Mouse (Mus musculus) midbrain, embryonic 14.5 days (tissue): Measurements from ENCODE around the gene A430078G23Rik. TPM values are rescaled to one million over a fixed set of nuclear protein-coding genes. Genes with fewer than 3 reads are reported as not detected.
"Not testable (repeated sequence)": the region's sequence is repeated elsewhere in the genome, so short reads cannot be mapped to it uniquely, and the experiment has no call there.

ENCODE experiments used
- ATAC-seq: fragments of 200-750 bp; cut with Nextera tagmentation; 2 replicates; pipeline ENCODE4 v1.8.0; 2017; ENCODE audit warnings: moderate number of reproducible peaks, moderate library complexity; ENCODE audit not compliant: low FRiP score, low TSS enrichment
- DNase-seq: peaks from one replicate; pipeline ENCODE4 v3.0.0-alpha.2; 2015
- H3K27ac ChIP-seq: fragments of 300-500 bp; sonication (generic); replicated peaks from 2 replicates; pipeline ENCODE4 v1.5.1; 2014; ENCODE audit warnings: mild to moderate bottlenecking, low read depth, low read length, moderate library complexity
- H3K27me3 ChIP-seq: fragments of 300-500 bp; sonication (generic); 2 replicates; pipeline ENCODE4 v1.6.1; 2014; ENCODE audit warnings: low read length, control low read depth, mixed read lengths; ENCODE audit not compliant: control insufficient read depth, insufficient read depth
- H3K36me3 ChIP-seq: fragments of 300-500 bp; sonication (generic); 2 replicates; pipeline ENCODE4 v1.6.1; 2014; ENCODE audit warnings: low read length, control low read depth; ENCODE audit not compliant: control insufficient read depth, insufficient read depth
- H3K4me1 ChIP-seq: fragments of 300-500 bp; sonication (generic); 2 replicates; pipeline ENCODE4 v1.6.1; 2014; ENCODE audit warnings: mild to moderate bottlenecking, antibody characterized with exemption, low read length, control low read depth; ENCODE audit not compliant: control insufficient read depth, insufficient read depth
- H3K4me2 ChIP-seq: fragments of 300-500 bp; sonication (generic); 2 replicates; pipeline ENCODE4 v1.6.1; 2014; ENCODE audit warnings: mild to moderate bottlenecking, low read length, moderate library complexity
- H3K4me3 ChIP-seq: fragments of 300-500 bp; sonication (generic); replicated peaks from 2 replicates; pipeline ENCODE4 v1.5.1; 2014; ENCODE audit warnings: low read depth, low read length
- H3K9ac ChIP-seq: fragments of 300-500 bp; sonication (generic); replicated peaks from 2 replicates; pipeline ENCODE4 v1.6.1; 2014; ENCODE audit warnings: mild to moderate bottlenecking, low read length, moderate library complexity
- H3K9me3 ChIP-seq: fragments of 300-500 bp; sonication (generic); 2 replicates; pipeline ENCODE4 v1.6.1; 2016; ENCODE audit warnings: low read length, control low read depth, mixed read lengths; ENCODE audit not compliant: control insufficient read depth
- WGBS: fragments of 180-500 bp; shearing (Covaris S2); extraction: QIAGEN DNeasy Blood & Tissue Kit; methylation state at CpG from one replicate; pipeline ENCODE4 v1.1.7; 2014; 5-methylcytosine and 5-hydroxymethylcytosine counted together
- polyA plus RNA-seq: library from polyadenylated mRNA; unstranded; fragments of >200 nt; fragmentation: Nextera tagmentation; extraction: Ambion mirVana; gene quantifications from 2 replicates; pipeline ENCODE4 v1.2.1, GENCODE M21; 2014

Gene A430078G23Rik
- polyA plus RNA-seq = not detected in 2 replicates

GRCm38 (mm10) chr8:3353189-3353810 is at the start of gene A430078G23Rik:
Gene A430078G23Rik, plus strand, starts transcription at chr8:3353415.
- WGBS = 83% methylated on average over 13 of the region's 13 CpGs

GRCm38 (mm10) chr8:3308205-3308800 is 44.9 kb upstream of the A430078G23Rik start:
- H3K4me1 ChIP-seq, ATAC-seq, H3K9ac ChIP-seq, DNase-seq, H3K27ac ChIP-seq, H3K9me3 ChIP-seq, H3K36me3 ChIP-seq, H3K4me2 ChIP-seq, H3K4me3 ChIP-seq, H3K27me3 ChIP-seq: not testable (repeated sequence)
- WGBS = 91% methylated on average over 13 of the region's 13 CpGs

More at GRCm38 (mm10) chr8:3353189-3353810, at the start of gene A430078G23Rik:
- no peak for DNase-seq
- Histone ChIP-seq H3K4me1 (no peaks in the 10 kb centered on the region), H3K9me3 (no peaks in the 10 kb centered on the region), H3K4me2 (no peak within 1 kb of the TSS), H3K36me3 (no peaks in the 10 kb centered on the region), H3K27ac (no peak within 1 kb of the TSS), H3K9ac (no peak within 1 kb of the TSS), H3K27me3 (no peaks in the 10 kb centered on the region), H3K4me3 (no peak within 1 kb of the TSS)
- no peak for ATAC-seq

GRCm38 (mm10) chr8:3309636-3310035 is 43.6 kb upstream of the A430078G23Rik start:
- WGBS = 90% methylated on average over 11 of the region's 11 CpGs
- no peaks in the 10 kb centered on the region for H3K4me1 ChIP-seq
- H3K27me3 ChIP-seq = no peaks in the 10 kb centered on the region
- no peak overlapping the region for H3K4me2 ChIP-seq
- H3K27ac ChIP-seq = no peak overlapping the region
- ATAC-seq = no peak
- H3K36me3 ChIP-seq = no peaks in the 10 kb centered on the region
- no peak for DNase-seq
- H3K9ac ChIP-seq = no peak overlapping the region
- H3K4me3 ChIP-seq = no peak overlapping the region
- no peaks in the 10 kb centered on the region; the same call in 1 of the 2 replicates for H3K9me3 ChIP-seq

GRCm38 (mm10) chr8:3311482-3311881 is 41.7 kb upstream of the A430078G23Rik start:
- Histone ChIP-seq H3K27ac (no peak overlapping the region), H3K9me3 (no peaks in the 10 kb centered on the region; the same call in 1 of the 2 replicates), H3K4me3 (no peak overlapping the region), H3K4me1 (no peaks in the 10 kb centered on the region), H3K36me3 (no peaks in the 10 kb centered on the region), H3K4me2 (no peak overlapping the region), H3K9ac (no peak overlapping the region), H3K27me3 (no peaks in the 10 kb centered on the region)
- DNase-seq = no peak
- 76% methylated on average over 4 of the region's 4 CpGs for WGBS
- no peak for ATAC-seq

GRCm38 (mm10) chr8:3313417-3313816 is 39.8 kb upstream of the A430078G23Rik start:
- not testable (repeated sequence) for H3K27ac ChIP-seq, H3K36me3 ChIP-seq, H3K4me2 ChIP-seq, H3K4me1 ChIP-seq, H3K4me3 ChIP-seq, H3K27me3 ChIP-seq, H3K9me3 ChIP-seq, DNase-seq, H3K9ac ChIP-seq, ATAC-seq
- 100% methylated on average over 1 of the region's 1 CpGs for WGBS

- 80% methylated on average over 3 of the region's 3 CpGs for WGBS
- ATAC-seq = no peak
- no peak for DNase-seq
Observed at GRCm38 (mm10) chr8:3313843-3314242, 39.4 kb upstream of the A430078G23Rik start.

GRCm38 (mm10) chr8:3314345-3314744 is 38.9 kb upstream of the A430078G23Rik start:
- no peak for ATAC-seq
- H3K9me3 ChIP-seq = no peaks in the 10 kb centered on the region
- no peaks in the 10 kb centered on the region for H3K27me3 ChIP-seq
- H3K9ac ChIP-seq = no peak overlapping the region
- DNase-seq = no peak
- H3K4me1 ChIP-seq = no peaks in the 10 kb centered on the region
- H3K4me3 ChIP-seq = no peak overlapping the region
- WGBS = 78% methylated on average over 2 of the region's 2 CpGs
- H3K36me3 ChIP-seq = no peaks in the 10 kb centered on the region
- no peak overlapping the region for H3K27ac ChIP-seq
- H3K4me2 ChIP-seq = no peak overlapping the region

More at GRCm38 (mm10) chr8:3313843-3314242, 39.4 kb upstream of the A430078G23Rik start:
- H3K27ac ChIP-seq = no peak overlapping the region
- no peak overlapping the region for H3K9ac ChIP-seq
- no peak overlapping the region for H3K4me2 ChIP-seq
- H3K36me3 ChIP-seq = no peaks in the 10 kb centered on the region
- no peaks in the 10 kb centered on the region for H3K9me3 ChIP-seq
- no peaks in the 10 kb centered on the region for H3K27me3 ChIP-seq
- H3K4me3 ChIP-seq = no peak overlapping the region
- no peaks in the 10 kb centered on the region for H3K4me1 ChIP-seq

GRCm38 (mm10) chr8:3316585-3316984 is 36.6 kb upstream of the A430078G23Rik start:
- Histone ChIP-seq H3K36me3 (no peaks in the 10 kb centered on the region), H3K27me3 (no peaks in the 10 kb centered on the region), H3K27ac (no peak overlapping the region), H3K4me1 (no peaks in the 10 kb centered on the region), H3K9ac (no peak overlapping the region), H3K4me2 (no peak overlapping the region), H3K9me3 (no peaks in the 10 kb centered on the region), H3K4me3 (no peak overlapping the region)
- 86% methylated on average over 5 of the region's 5 CpGs for WGBS
- no peak for DNase-seq
- no peak for ATAC-seq

- H3K9ac ChIP-seq, H3K4me3 ChIP-seq, H3K27ac ChIP-seq, DNase-seq, H3K4me1 ChIP-seq, H3K27me3 ChIP-seq, ATAC-seq, H3K4me2 ChIP-seq, H3K9me3 ChIP-seq, H3K36me3 ChIP-seq: not testable (repeated sequence)
- 97% methylated on average over 8 of the region's 11 CpGs for WGBS
Observed at GRCm38 (mm10) chr8:3319267-3319666, 33.9 kb upstream of the A430078G23Rik start.
